Mouse (Mus musculus) skeletal muscle tissue, adult 2 months (tissue): ENCODE data around the gene Rai1.
A peak's percentile ranks its signal among the peaks of the same experiment; 100 is the strongest.

ENCODE experiments used
- DNase-seq: peaks from one replicate; pipeline ENCODE4 v3.0.0-alpha.2; 2012; ENCODE audit warnings: low read depth, low spot score

Gene Rai1

DNA sequence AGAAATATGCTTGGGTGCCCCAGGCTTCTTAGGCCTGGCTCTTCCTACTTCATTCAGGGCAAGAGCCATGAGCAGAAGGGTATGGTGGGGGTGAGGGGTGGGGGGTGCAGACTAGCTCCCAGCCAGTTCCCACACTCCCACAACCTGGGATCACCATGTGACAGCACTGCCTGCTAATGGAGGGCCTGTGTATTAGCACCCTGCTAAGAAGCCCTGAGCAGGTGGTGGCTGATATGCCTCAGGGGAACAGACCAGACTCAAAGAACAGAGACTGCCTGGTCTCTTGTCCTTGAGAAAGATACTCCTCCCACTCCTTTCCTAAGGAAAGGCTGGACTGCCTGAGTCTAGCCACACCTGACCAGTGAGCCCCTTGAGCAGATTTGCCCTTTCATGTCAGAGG is 22.2 kb downstream of the Rai1 start:
- DNase-seq: no peak

DNA sequence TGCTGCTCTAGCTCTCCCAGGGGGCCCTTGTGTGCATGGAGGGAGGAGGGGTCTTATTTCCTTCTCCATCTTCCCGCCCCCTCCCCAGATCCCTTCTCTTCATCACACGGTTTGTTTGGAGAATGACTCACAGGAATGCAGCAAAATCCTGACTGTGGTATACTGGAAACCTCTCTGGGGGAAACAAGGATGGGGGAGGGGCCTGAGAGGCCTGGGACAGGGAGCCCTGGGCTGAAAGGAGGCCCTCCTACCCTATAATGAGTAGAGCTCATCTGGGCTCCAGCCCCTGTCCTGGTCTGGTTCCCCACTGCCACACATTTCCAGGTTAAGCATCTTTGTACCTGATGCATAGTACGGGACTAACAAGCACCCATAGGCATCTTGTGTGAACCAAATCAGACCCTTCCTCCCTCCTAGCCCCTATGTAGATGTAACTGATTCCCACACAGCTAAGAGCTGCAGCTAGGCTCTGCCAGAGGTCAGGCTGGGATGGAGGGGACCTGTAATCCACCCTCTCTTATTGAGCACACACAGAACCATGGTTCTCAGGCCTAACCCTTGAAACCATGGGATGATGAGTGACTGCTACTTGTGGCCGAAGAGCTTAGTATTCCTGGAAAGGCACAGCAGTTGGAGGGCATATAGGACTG is 23.2 kb downstream of the Rai1 start:
- no peak for DNase-seq

- peak; percentile 45 for DNase-seq
Measured at GRCm38 (mm10) chr11:60130516-60130915, 25.7 kb downstream of the Rai1 start.

DNA sequence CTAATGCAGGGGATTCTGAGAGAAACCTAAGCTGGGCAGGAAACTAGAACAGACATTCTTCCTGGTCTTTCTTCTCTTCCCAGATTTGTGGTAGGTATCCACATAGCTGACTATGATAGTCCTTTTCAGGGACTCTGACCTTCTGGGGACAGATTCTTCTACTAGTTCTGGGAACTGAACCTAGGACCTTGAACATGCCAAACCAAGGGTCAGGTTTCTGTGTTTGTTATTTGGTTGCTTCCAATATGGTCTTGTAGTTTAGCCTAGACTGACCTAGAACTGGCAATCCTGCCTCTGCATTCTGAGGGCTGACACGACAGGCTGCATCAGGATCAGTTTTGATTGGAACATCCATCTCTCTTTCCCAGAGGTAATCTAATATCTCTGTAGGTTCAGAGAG is 27.2 kb downstream of the Rai1 start:
- DNase-seq: peak; percentile 61

DNA sequence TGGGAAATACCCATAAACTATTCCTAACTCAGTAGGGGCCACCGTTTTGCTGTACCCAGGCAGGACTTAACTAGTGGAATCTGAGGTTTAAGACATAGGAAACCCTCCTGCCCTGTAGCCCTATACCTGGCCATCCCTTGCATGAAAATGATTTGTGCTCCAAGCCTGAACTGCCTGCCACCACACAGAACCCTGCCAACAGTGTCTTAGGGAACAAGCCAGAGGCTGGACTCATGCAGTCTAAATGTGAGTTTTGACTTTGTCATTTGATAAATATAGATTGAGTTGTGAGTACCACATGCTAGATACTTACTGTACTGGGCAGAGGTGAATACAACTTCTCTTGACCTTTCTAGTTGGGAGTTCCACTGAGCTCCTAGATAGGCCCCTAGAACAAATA is 31.7 kb downstream of the Rai1 start:
- DNase-seq: peak; percentile 78

DNA sequence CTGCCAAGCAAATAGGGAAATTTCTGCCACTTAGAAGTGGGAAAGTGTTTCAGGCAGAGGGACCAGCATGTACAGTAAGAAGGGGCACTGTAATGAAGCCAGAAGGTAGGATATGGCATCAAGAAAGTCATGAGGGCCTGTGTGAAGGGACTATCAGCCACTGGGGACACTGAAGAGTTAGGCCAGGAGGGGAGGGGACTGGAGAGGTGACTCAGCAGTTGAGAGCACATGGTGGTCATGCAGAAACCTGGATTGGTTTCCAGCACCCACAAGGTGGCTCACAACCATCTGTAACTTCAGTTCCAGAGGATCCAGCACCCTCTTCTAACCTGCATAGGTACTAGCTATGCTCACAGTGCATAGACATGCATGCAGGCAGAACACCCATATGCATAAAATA is 32.4 kb downstream of the Rai1 start:
- DNase-seq: no peak

GRCm38 (mm10) chr11:60139141-60139733 is 34.4 kb downstream of the Rai1 start:
- DNase-seq: no peak

GRCm38 (mm10) chr11:60139734-60140371 is 35.0 kb downstream of the Rai1 start:
- DNase-seq: no peak

- DNase-seq: no peak
Measured at GRCm38 (mm10) chr11:60140586-60141284, 35.9 kb downstream of the Rai1 start.

- DNase-seq: no peak
Measured at GRCm38 (mm10) chr11:60141285-60141608, 36.4 kb downstream of the Rai1 start.

DNA sequence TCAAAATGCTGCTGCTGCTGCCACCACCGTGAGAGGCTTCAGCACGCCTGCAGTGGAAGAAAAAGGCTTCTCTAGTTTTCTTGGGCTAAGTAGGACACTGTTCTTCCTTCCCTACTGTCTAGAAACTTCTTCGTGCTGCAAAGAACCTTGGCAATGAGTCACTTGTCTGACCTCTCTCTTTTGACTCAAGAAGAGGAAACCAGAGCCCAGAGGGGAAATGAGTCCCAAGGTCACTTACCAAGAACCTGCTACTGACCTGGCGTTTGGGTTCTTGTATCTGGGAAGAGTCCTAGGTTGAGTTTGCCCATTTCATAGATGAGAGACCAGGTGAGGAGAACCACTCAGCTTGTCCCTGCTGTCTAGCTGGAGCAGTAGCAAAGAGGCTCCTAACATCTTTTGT is 38.3 kb downstream of the Rai1 start:
- DNase-seq: no peak

DNA sequence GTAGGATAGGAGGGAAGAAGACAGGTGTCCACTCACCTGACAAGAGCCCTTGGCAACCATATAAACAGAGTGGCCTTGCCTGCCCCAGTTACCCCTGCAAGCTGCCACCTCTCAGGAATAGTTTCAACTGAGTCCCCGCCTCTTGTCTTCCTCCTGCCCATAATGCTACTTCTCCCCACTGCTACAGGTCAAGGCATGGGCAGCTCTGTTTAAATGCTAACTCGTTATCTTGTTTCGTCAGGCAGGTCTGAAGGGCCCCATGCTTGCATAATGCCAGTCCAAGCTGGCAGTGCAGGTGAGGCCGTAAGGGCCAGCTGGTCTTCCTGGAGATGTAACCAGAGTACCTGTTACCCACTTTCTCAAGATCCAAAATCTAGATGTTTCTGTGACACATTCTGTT is 41.4 kb downstream of the Rai1 start:
- no peak for DNase-seq

DNA sequence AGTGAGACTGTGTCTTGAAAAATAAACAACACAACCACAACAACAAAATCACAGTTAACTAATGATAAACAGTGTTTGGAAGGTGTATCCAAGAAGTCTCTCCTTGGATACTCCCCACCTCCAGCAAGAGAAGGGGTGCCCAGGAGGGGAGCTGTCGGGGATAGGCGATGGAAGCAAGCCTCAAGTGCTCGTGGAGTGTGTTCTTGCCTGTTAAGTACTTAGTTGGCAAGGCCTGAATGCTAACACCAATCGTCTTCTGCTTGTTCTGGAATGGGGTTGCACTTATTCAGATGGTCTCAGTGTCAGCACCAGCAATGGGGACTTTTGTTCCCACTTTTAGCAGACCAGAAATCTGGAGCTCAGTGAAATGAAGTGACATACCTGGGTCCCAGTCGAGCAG is 43.8 kb downstream of the Rai1 start:
- DNase-seq: no peak

DNA sequence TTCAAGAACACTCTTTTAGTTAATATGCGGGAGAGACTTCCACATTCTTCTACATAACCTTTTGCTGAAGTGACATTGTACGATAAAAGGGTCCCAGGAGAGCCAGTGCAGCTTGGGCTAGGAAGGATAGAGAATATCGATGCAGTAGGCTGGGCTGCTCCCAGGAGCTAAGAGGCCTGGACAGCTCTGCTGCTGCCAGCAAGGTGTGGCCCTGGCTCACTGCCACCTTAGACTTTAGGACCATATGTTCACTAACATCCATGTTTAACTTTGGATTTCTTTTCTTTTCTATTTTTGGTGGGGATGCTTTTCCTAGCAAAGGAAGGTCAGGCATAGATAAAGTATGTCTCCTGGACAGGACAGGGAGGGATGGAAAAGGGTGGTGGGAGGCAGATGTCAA is 44.3 kb downstream of the Rai1 start:
- DNase-seq: no peak

DNA sequence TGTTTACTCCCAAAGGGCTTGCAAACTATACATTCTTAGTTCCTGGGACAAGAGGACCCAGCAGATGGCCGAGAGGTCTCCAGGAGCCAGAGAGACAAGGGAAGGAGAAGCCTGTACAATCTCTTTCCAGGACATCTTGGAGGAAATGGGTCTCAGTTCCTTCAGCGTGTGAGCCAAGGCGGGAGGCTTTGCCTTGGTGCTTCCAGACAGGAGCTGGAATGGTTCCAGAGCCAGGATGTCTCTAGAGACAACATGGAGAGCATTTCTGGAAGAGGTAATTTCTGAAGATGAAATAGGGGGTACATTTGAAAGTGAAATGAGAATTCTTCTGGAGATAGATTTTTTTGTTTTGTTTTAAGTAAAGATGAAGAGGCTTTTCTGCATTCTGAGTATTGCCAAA is 45.9 kb downstream of the Rai1 start:
- no peak for DNase-seq

- no peak for DNase-seq
Measured at GRCm38 (mm10) chr11:60152339-60152738, 47.5 kb downstream of the Rai1 start.

DNA sequence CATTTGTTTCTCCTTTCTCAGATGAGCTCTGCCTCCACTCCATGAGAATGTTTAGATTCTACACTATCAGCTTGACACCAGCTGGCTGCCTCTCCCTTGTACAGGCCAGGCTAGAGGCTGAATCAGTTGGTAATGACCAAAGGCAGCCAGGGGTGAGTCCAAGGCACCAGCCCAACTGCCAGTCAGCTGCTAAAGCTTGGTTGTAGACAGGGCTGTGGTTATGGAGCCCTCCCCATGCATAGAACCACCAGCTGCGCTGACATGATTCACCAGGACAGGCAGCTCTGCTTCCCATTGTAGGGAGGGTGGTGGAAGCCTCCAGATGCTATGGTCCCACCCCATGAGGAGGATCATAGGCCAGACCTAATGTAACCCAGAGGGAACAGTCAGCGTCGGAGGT is 49.1 kb downstream of the Rai1 start:
- no peak for DNase-seq

DNA sequence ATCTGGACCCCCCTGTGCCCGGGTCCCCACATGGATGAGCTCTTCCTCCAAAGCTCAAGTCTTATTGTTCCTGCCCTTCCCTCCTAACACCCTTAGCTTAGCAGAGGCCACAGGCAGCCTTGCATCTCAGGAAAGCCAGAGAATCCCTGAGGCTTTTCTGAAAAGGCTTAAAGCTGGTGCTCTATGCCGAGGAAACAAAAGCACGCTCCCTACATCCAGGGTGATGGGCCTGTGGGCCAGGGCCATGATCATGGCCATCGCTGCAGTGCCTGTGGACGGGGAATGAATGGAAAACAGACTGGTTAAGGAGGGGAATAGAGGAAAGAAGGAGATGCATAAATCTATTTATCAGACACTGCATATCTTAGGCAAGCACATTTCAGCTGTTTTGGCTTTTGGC is 50.9 kb downstream of the Rai1 start:
- DNase-seq: no peak

DNA sequence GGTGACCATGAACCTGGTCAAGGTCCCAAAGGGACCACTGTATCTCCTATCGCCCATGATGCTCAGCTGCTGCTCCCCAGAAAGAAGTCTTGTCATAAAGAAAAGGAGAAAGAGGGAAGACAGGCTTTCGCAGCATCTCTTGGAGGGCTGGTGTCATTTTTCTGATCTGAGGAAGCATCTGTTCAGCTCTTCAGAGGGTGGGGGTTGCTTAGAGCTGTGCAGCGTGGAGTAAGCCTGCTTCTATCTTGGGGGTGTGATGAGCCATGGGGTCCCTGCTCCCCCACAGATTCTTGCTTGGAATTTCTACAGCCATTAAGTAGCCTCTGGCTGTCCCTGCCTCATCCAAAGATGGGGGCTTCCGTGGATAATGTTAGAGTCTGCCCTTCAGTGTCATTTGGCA is 53.5 kb downstream of the Rai1 start:
- no peak for DNase-seq

GRCm38 (mm10) chr11:60159955-60160354 is 55.1 kb downstream of the Rai1 start:
- DNase-seq: no peak

- DNase-seq: no peak
Measured at GRCm38 (mm10) chr11:60160454-60161114, 55.8 kb downstream of the Rai1 start.

DNA sequence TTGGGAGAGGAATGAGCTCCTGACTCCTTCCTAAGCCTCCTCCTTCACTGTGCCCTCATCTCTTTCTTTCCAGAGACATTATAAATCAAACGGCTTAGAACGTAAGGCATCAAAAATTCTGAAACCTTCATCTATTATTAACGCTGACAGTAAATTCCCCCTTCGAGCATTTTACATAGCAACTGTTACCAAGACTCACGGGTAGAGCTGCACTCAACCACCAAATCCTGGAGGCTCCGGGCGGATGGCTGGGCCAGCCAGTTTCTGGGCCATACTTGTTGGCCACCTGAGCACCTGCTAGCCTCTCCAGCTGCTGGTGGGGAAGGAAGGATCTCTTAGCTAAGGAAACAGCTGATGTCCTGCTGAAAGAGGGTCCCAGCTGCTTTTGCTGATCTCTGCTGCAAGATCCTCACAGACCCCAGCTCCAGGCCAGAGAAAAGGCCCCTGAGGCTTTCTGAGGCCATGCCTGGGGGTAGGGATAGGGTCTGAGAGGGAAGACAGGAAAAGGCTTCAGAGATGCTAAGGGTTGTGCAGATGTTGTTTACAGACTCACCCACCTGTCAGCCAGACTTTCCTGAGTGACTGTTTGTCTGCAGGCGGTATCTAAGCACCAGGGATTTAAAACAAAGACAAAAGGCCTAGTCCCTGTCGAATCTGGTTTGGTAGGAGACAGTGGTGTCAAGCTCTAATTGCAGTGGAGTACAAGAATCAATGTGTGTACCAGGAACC is 56.5 kb downstream of the Rai1 start:
- DNase-seq: no peak
